ENCODE assay signal across 10 mouse cellular contexts in genomic region chr16:91413102-91413844, GRCm38 (mm10). TPM values are rescaled to one million over a fixed set of nuclear protein-coding genes. Genes with fewer than 3 reads are reported as not detected.
A peak's percentile ranks its signal among the peaks of the same experiment; 100 is the strongest.
DNase-seq lines count a peak whose midpoint lies in the region; ATAC-seq and TF ChIP-seq lines count a peak whose summit lies in the region.
"Had no signal": no experiment of that assay in that cellular context is flagged by ENCODE, and none has a peak within 500 bp of the region (broad histone marks: within the 10 kb centered on the region; RNA-seq: fewer than 3 reads in every experiment).

No protein-coding gene starts in this region.

- no peak overlapping the region for H3K9ac ChIP-seq in lung, postnatal 0 days (replicated peaks; ENCODE audit: low read depth)

- WGBS in lung, postnatal 0 days = 44% methylated on average over 12 of the region's 12 CpGs
- 41% methylated on average over 12 of the region's 12 CpGs for WGBS in lung, adult 2 months
- 16% methylated on average over 12 of the region's 12 CpGs for WGBS in small intestine, adult 2 months

- no peak overlapping the region for H3K4me3 ChIP-seq in lung, postnatal 0 days (ENCODE audit: low read depth, low read length)
- no peak overlapping the region for H3K4me3 ChIP-seq in lung, adult 2 months (replicated peaks; ENCODE audit: extremely low read depth, low read depth, low read length)
- no peak overlapping the region for H3K4me3 ChIP-seq in embryonic fibroblast, embryonic 13.5 days (ENCODE audit: insufficient read depth, low read length)
- no peak overlapping the region for H3K4me3 ChIP-seq in small intestine, adult 2 months (ENCODE audit: low read depth, low read length)

- no peak for ATAC-seq in lung, postnatal 0 days

- peak overlapping the region; percentile 26; the same call in 1 of the 2 replicates for H3K27ac ChIP-seq in lung, postnatal 0 days (ENCODE audit: low read length)
- no peak overlapping the region for H3K27ac ChIP-seq in embryonic fibroblast, embryonic 13.5 days (ENCODE audit: insufficient read depth, low read length)
- peak overlapping the region; percentile 94 for H3K27ac ChIP-seq in small intestine, adult 2 months (ENCODE audit: insufficient read depth, low read depth, low read length)

- peak; percentile 23 for DNase-seq in lung, postnatal 0 days (ENCODE audit: low spot score)
- no peak for DNase-seq in lung, adult 2 months
- peak; percentile 68 to 84 for DNase-seq in kidney, postnatal 25 days
- DNase-seq in layer of hippocampus, adult 8-10 months (ENCODE audit: low spot score in 2 of 2) = no peak
- no peak for DNase-seq in frontal cortex, postnatal 14 days (ENCODE audit: low spot score in 2 of 2)
- no peak for DNase-seq in cerebellum, adult 18-20 months
- DNase-seq: heart, postnatal 36 days had no signal

- no peak for TF ChIP-seq POLR2A in lung, adult 2 months (IDR thresholded peaks at IDR 0.05; ENCODE audit: borderline replicate concordance, extremely low read depth, low read depth, low read length)
- 0 out of 2 replicates have a peak, but pooled peaks have one; percentile 6 for TF ChIP-seq POLR2A in embryonic fibroblast, embryonic 13.5 days (IDR thresholded peaks at IDR 0.05; ENCODE audit: low read depth, low read length)
- TF ChIP-seq POLR2A in small intestine, adult 2 months (IDR thresholded peaks at IDR 0.05; ENCODE audit: low read depth, low read length) = no peak

- TF ChIP-seq CTCF in lung, postnatal 0 days (IDR thresholded peaks at IDR 0.05) = no peak
- no peak for TF ChIP-seq CTCF in lung, adult 2 months (IDR thresholded peaks at IDR 0.05; ENCODE audit: insufficient read depth, low read length)
- no peak for TF ChIP-seq CTCF in embryonic fibroblast, embryonic 13.5 days (IDR thresholded peaks at IDR 0.05; ENCODE audit: borderline replicate concordance, insufficient read depth, low read length)
- TF ChIP-seq CTCF in small intestine, adult 2 months (IDR thresholded peaks at IDR 0.05; ENCODE audit: extremely low read depth, insufficient read length, insufficient replicate concordance, low read depth, low read length) = no peak

- TF ChIP-seq EP300 in lung, postnatal 0 days (IDR thresholded peaks at IDR 0.05) = no peak

- peaks cover 48% of the 10 kb centered on the region for H3K36me3 ChIP-seq in lung, postnatal 0 days (ENCODE audit: insufficient read depth, low read length)
- peaks cover 51% of the 10 kb centered on the region for H3K36me3 ChIP-seq in small intestine, adult 2 months (ENCODE audit: control insufficient read depth, insufficient read depth, low read length)

- peaks cover 4% of the 10 kb centered on the region; the same call in 1 of the 2 replicates for H3K4me1 ChIP-seq in lung, postnatal 0 days (ENCODE audit: insufficient read depth, low read depth, low read length)
- H3K4me1 ChIP-seq in lung, adult 2 months (ENCODE audit: control insufficient read depth, insufficient read depth, low read length) = peaks cover 6% of the 10 kb centered on the region
- H3K4me1 ChIP-seq in embryonic fibroblast, embryonic 13.5 days (ENCODE audit: control insufficient read depth, insufficient read depth, low read length) = peaks cover 5% of the 10 kb centered on the region; the same call in 1 of the 2 replicates
- H3K4me1 ChIP-seq in small intestine, adult 2 months (ENCODE audit: control insufficient read depth, insufficient read depth, insufficient read length, low read length) = peaks cover 21% of the 10 kb centered on the region; the same call in 1 of the 2 replicates

- H3K27me3 ChIP-seq in lung, postnatal 0 days (replicated peaks; ENCODE audit: insufficient read depth, low read length) = no peaks in the 10 kb centered on the region
- no peaks in the 10 kb centered on the region for H3K27me3 ChIP-seq in small intestine, adult 2 months (ENCODE audit: control insufficient read depth, insufficient read depth, low read length)

- no peak overlapping the region for H3K4me2 ChIP-seq in lung, postnatal 0 days (replicated peaks; ENCODE audit: low read depth, low read length)

- no peaks in the 10 kb centered on the region for H3K9me3 ChIP-seq in lung, postnatal 0 days (ENCODE audit: low read length)

RNA-seq across cellular contexts. Expression of gene Il10rb, which starts 7.3 kb away (rescaled TPM):
- 90.5 and 106 TPM in 2 replicates for polyA plus RNA-seq in lung, postnatal 0 days (2015; fragmentation: Nextera tagmentation; extraction: Ambion mirVana)
- 46.5 and 53.1 TPM in 2 replicates for polyA plus RNA-seq in lung, adult 2 months (2012; rRNA removed)
- 29.0 and 34.6 TPM in 2 replicates for polyA plus RNA-seq in embryonic fibroblast, embryonic 13.5 days (2011; ENCODE audit: insufficient read length, low read depth, missing spikeins)
- polyA plus RNA-seq in small intestine, adult 2 months (2012; rRNA removed) = 16.8 and 51.2 TPM in 2 replicates
- total RNA-seq in layer of hippocampus, adult 8-10 months (2022) = 10 to 100 TPM in 3 of 4 experiments, 1 to 10 TPM in 1; 9.6 to 18.3 (median 14.3) TPM

RNA-seq across cellular contexts. Expression of gene Gm21970, which starts 21.8 kb away (rescaled TPM):
- 0.45 TPM in 1 of 2 replicates, not detected in the other for polyA plus RNA-seq in lung, postnatal 0 days (2015; fragmentation: Nextera tagmentation; extraction: Ambion mirVana)
- not detected in 2 replicates for polyA plus RNA-seq in lung, adult 2 months (2012; rRNA removed)
- 9.3 TPM in 1 of 2 replicates, not detected in the other for polyA plus RNA-seq in embryonic fibroblast, embryonic 13.5 days (2011; ENCODE audit: insufficient read length, low read depth, missing spikeins)
- polyA plus RNA-seq in small intestine, adult 2 months (2012; rRNA removed) = not detected in 2 replicates
- total RNA-seq in layer of hippocampus, adult 8-10 months (2022) = under 1 TPM in 1 of 4 experiments, not detected in 3; 0.72 TPM
- polyA plus RNA-seq: embryonic facial prominence, embryonic 11.5 days had no signal

RNA-seq across cellular contexts. Expression of gene Ifnar2, which starts 40.7 kb away (rescaled TPM):
- 94.1 and 104 TPM in 2 replicates for polyA plus RNA-seq in lung, postnatal 0 days (2015; fragmentation: Nextera tagmentation; extraction: Ambion mirVana)
- 91.2 and 96.3 TPM in 2 replicates for polyA plus RNA-seq in lung, adult 2 months (2012; rRNA removed)
- 54.8 and 68.1 TPM in 2 replicates for polyA plus RNA-seq in embryonic fibroblast, embryonic 13.5 days (2011; ENCODE audit: insufficient read length, low read depth, missing spikeins)
- polyA plus RNA-seq in small intestine, adult 2 months (2012; rRNA removed) = 12.6 and 25.3 TPM in 2 replicates
- total RNA-seq in layer of hippocampus, adult 8-10 months (2022) = 10 to 100 TPM; 21.3 to 48.8 (median 34.5) TPM

Comparison
In these comparisons a context has a peak if more than half of its experiments do, and no peak if none do; other contexts are left out.
1. DNase-seq: peak in lung, postnatal 0 days (single experiment) and kidney, postnatal 25 days (2 of 2); none in lung, adult 2 months (single experiment), layer of hippocampus, adult 8-10 months (0 of 2), frontal cortex, postnatal 14 days (0 of 2) and cerebellum, adult 18-20 months (0 of 2).